In genomic region chr9:120135454-120135853, GRCm38 (mm10) we compare ENCODE assay signal across 24 mouse cellular contexts. TPM values are rescaled to one million over a fixed set of nuclear protein-coding genes. Genes with fewer than 3 reads are reported as not detected.
"Had no signal": no experiment of that assay in that cellular context is flagged by ENCODE, and none has a peak within 500 bp of the region (broad histone marks: within the 10 kb centered on the region; RNA-seq: fewer than 3 reads in every experiment).

No protein-coding gene starts in this region.

- H3K9ac ChIP-seq: liver, embryonic 14.5 days; lung, embryonic 14.5 days; midbrain, embryonic 12.5 days; neural tube, embryonic 13.5 days; neural tube, embryonic 15.5 days had no signal

- H3K4me1 ChIP-seq: midbrain, embryonic 12.5 days; neural tube, embryonic 13.5 days; neural tube, embryonic 15.5 days had no signal

- H3K27ac ChIP-seq: liver, embryonic 14.5 days; midbrain, embryonic 12.5 days; neural tube, embryonic 13.5 days; neural tube, embryonic 15.5 days had no signal

- DNase-seq: lung, embryonic 14.5 days; lung, postnatal 10 days; lung, postnatal 4 days; midbrain, embryonic 14.5 days; retina, postnatal 1 day; right cerebral cortex, adult 18-20 months; right cerebral cortex, postnatal 25 days; right cerebral cortex, postnatal 4 days; spleen, adult 18-20 months; thymus, adult 18-20 months; thymus, postnatal 14 days; thymus, postnatal 36 days had no signal

- H3K4me3 ChIP-seq: midbrain, embryonic 12.5 days; myocyte; neural tube, embryonic 13.5 days; neural tube, embryonic 15.5 days had no signal

- H3K27me3 ChIP-seq: midbrain, embryonic 12.5 days; neural tube, embryonic 13.5 days; neural tube, embryonic 15.5 days had no signal

- ATAC-seq: midbrain, embryonic 16.5 days had no signal

- H3K9me3 ChIP-seq: midbrain, embryonic 12.5 days; neural tube, embryonic 13.5 days; neural tube, embryonic 15.5 days had no signal

- H3K4me2 ChIP-seq: lung, embryonic 14.5 days; midbrain, embryonic 12.5 days; neural tube, embryonic 13.5 days; neural tube, embryonic 15.5 days had no signal

RNA-seq across cellular contexts. Expression of gene Mobp, which starts 14.1 kb away (rescaled TPM):
- polyA plus RNA-seq: liver, embryonic 16.5 days; lung, embryonic 14.5 days; lung, embryonic 16.5 days; midbrain, embryonic 14.5 days; myocyte; neural tube, embryonic 11.5 days; small intestine, adult 2 months; stomach, embryonic 14.5 days; thymus, postnatal 0 days had no signal

RNA-seq across cellular contexts. Expression of gene Ccr8, which starts 43.5 kb away (rescaled TPM):
- polyA plus RNA-seq: liver, embryonic 14.5 days; liver, embryonic 16.5 days; midbrain, embryonic 12.5 days; midbrain, embryonic 14.5 days; midbrain, embryonic 16.5 days; myocyte; neural tube, embryonic 11.5 days; neural tube, embryonic 13.5 days; neural tube, embryonic 15.5 days had no signal
